Mouse (Mus musculus) kidney, postnatal 36 days (tissue): ENCODE measurements around the gene Fam183b.
"Not testable (repeated sequence)": the region's sequence is repeated elsewhere in the genome, so short reads cannot be mapped to it uniquely, and the experiment has no call there.

Source experiments
- DNase-seq, 2 experiments: peaks; one replicate each; pipeline ENCODE4 v3.0.0; 2021 to 2022; ENCODE audit warnings: mixed read lengths in 2 of 2

The Fam183b gene

GRCm38 (mm10) chr11:58752434-58752833 lies 49.3 kb downstream of the Fam183b start, which contains the start of gene Olfr316:
Gene Olfr316, plus strand, starts transcription at chr11:58752734.
- DNase-seq = no peak

DNA sequence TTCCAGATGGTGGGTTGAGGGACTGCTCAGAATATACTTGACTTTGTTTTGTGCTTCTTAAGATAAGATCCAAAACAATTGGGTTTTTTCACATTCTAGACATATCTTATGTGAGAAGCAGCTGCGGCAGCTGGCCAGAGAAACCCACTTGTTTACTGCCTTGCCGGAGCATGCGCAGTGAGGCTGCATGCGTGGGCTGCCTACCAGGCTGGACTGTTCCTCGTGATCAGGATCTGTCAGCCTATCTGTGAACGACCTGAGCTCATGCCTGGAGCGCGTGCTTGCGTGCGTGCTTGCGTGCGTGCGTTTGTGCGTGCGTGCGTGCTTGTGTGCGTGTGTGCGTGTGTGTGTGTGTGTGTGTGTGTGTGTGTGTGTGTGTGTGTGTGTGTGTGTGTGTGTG lies 50.7 kb downstream of the Fam183b start:
- DNase-seq = not testable (repeated sequence)
